ENCODE assay signal across 8 mouse cellular contexts in the genomic region with DNA sequence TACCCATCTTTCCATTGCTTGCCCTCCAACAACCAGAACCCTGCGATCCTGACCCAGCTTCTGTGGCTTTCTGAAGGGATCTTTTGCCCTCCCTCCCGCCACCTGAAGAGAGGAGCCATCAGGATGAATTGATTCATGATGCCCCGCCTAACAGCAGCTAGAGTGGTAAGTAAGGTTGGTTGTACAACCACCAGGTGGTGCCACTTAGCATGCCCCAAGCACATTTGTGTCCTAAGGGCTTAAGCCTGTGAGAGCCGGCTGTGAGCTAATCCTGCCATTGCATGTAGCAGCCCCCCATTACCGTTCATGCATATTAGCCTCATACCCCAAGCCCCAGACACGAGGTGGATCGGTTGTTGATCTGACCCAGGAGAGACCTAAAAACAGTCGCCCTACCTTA. TPM values are rescaled to one million over a fixed set of nuclear protein-coding genes. Genes with fewer than 3 reads are reported as not detected.
A peak's percentile ranks its signal among the peaks of the same experiment; 100 is the strongest.
DNase-seq lines count a peak whose midpoint lies in the region; ATAC-seq and TF ChIP-seq lines count a peak whose summit lies in the region.

No protein-coding gene starts in this region.

- peak overlapping the region; percentile 97; the same call in 1 of the 2 replicates for H3K4me2 ChIP-seq in forebrain, embryonic 12.5 days
- peak overlapping the region; percentile 87 for H3K4me2 ChIP-seq in intestine, embryonic 14.5 days (ENCODE audit: low read length)
- H3K4me2 ChIP-seq in liver, embryonic 16.5 days (ENCODE audit: low read depth, low read length) = peak overlapping the region; percentile 96
- 0 out of 2 replicates have a peak overlapping the region, but pooled peaks have one; percentile 94 for H3K4me2 ChIP-seq in neural tube, embryonic 14.5 days (ENCODE audit: low read depth, low read length)

- no peak for ATAC-seq in forebrain, embryonic 12.5 days (ENCODE audit: low FRiP score)
- no peak for ATAC-seq in intestine, embryonic 14.5 days (replicated peaks; ENCODE audit: low FRiP score, low TSS enrichment, low read depth)
- ATAC-seq in liver, embryonic 16.5 days (ENCODE audit: low read depth) = peak; percentile 25
- no peak for ATAC-seq in neural tube, embryonic 14.5 days (ENCODE audit: low read depth)

- 0 out of 2 replicates have a peak overlapping the region, but pooled peaks have one; percentile 3 for H3K27ac ChIP-seq in bone marrow macrophage, adult 2 months (ENCODE audit: insufficient read depth, low read depth, low read length)
- H3K27ac ChIP-seq in forebrain, embryonic 12.5 days = peak overlapping the region; percentile 88
- peak overlapping the region; percentile 92; the same call in 1 of the 2 replicates for H3K27ac ChIP-seq in intestine, embryonic 14.5 days (ENCODE audit: low read depth)
- H3K27ac ChIP-seq in liver, embryonic 16.5 days (ENCODE audit: low read length) = peak overlapping the region; percentile 98
- H3K27ac ChIP-seq in neural tube, embryonic 14.5 days (ENCODE audit: low read depth, low read length) = no peak overlapping the region

- H3K4me3 ChIP-seq in bone marrow macrophage, adult 2 months (ENCODE audit: insufficient read depth, low read length) = peak overlapping the region; percentile 90
- H3K4me3 ChIP-seq in forebrain, embryonic 12.5 days (replicated peaks) = no peak overlapping the region
- H3K4me3 ChIP-seq in intestine, embryonic 14.5 days (ENCODE audit: low read depth, low read length) = peak overlapping the region; percentile 81
- H3K4me3 ChIP-seq in liver, embryonic 16.5 days (ENCODE audit: low read depth, low read length) = peak overlapping the region; percentile 85
- H3K4me3 ChIP-seq in neural tube, embryonic 14.5 days (ENCODE audit: low read depth, low read length) = no peak overlapping the region

- 5% methylated on average over 8 of the region's 8 CpGs for WGBS in forebrain, embryonic 12.5 days
- 13% methylated on average over 8 of the region's 8 CpGs for WGBS in intestine, embryonic 14.5 days
- 6% methylated on average over 8 of the region's 8 CpGs for WGBS in liver, embryonic 16.5 days (ENCODE audit: insufficient replicate concordance)
- WGBS in neural tube, embryonic 14.5 days = 9% methylated on average over 8 of the region's 8 CpGs

- no peak for TF ChIP-seq CTCF in bone marrow macrophage, adult 2 months (IDR thresholded peaks at IDR 0.05; ENCODE audit: low read depth, low read length)

- H3K4me1 ChIP-seq in bone marrow macrophage, adult 2 months (ENCODE audit: control insufficient read depth, insufficient read depth, low read length) = peaks cover 17% of the 10 kb centered on the region
- H3K4me1 ChIP-seq in forebrain, embryonic 12.5 days = peaks cover 51% of the 10 kb centered on the region
- H3K4me1 ChIP-seq in intestine, embryonic 14.5 days (replicated peaks; ENCODE audit: control insufficient read depth, insufficient read depth, low read length) = peaks cover 22% of the 10 kb centered on the region
- H3K4me1 ChIP-seq in liver, embryonic 16.5 days (ENCODE audit: control insufficient read depth, low read depth, low read length) = peaks cover 46% of the 10 kb centered on the region
- peaks cover 18% of the 10 kb centered on the region for H3K4me1 ChIP-seq in neural tube, embryonic 14.5 days (ENCODE audit: control insufficient read depth, insufficient read depth, low read length)

- no peaks in the 10 kb centered on the region for H3K27me3 ChIP-seq in forebrain, embryonic 12.5 days
- no peaks in the 10 kb centered on the region for H3K27me3 ChIP-seq in intestine, embryonic 14.5 days (replicated peaks; ENCODE audit: control insufficient read depth, insufficient read depth, low read length)
- no peaks in the 10 kb centered on the region for H3K27me3 ChIP-seq in liver, embryonic 16.5 days (ENCODE audit: control insufficient read depth, insufficient read depth, low read depth, low read length)
- no peaks in the 10 kb centered on the region; the same call in 1 of the 2 replicates for H3K27me3 ChIP-seq in neural tube, embryonic 14.5 days (ENCODE audit: control insufficient read depth, insufficient read depth, low read length)

- no peak for TF ChIP-seq POLR2A in bone marrow macrophage, adult 2 months (IDR thresholded peaks at IDR 0.05; ENCODE audit: borderline replicate concordance, low read depth, low read length)

- H3K9me3 ChIP-seq in forebrain, embryonic 12.5 days = no peaks in the 10 kb centered on the region
- no peaks in the 10 kb centered on the region for H3K9me3 ChIP-seq in intestine, embryonic 14.5 days (ENCODE audit: control insufficient read depth, low read length)
- H3K9me3 ChIP-seq in liver, embryonic 16.5 days (replicated peaks; ENCODE audit: control insufficient read depth, low read length) = no peaks in the 10 kb centered on the region
- H3K9me3 ChIP-seq in neural tube, embryonic 14.5 days (ENCODE audit: control insufficient read depth, low read length) = no peaks in the 10 kb centered on the region

- peak; percentile 67 for DNase-seq in urinary bladder, postnatal 14 days (ENCODE audit: low spot score)
- no peak for DNase-seq in urinary bladder, postnatal 4 days (ENCODE audit: low spot score in 2 of 2)
- peak; percentile 71 for DNase-seq in intestine, embryonic 14.5 days (ENCODE audit: low spot score)
- DNase-seq in thymus, postnatal 4 days = peak; percentile 84

- H3K9ac ChIP-seq in forebrain, embryonic 12.5 days = no peak overlapping the region
- 0 out of 2 replicates have a peak overlapping the region, but pooled peaks have one; percentile 22 for H3K9ac ChIP-seq in intestine, embryonic 14.5 days (ENCODE audit: low read length)
- H3K9ac ChIP-seq in liver, embryonic 16.5 days (ENCODE audit: low read depth, low read length) = peak overlapping the region; percentile 60
- peak overlapping the region; percentile 22; the same call in 1 of the 2 replicates for H3K9ac ChIP-seq in neural tube, embryonic 14.5 days (replicated peaks; ENCODE audit: low read depth, low read length)

- H3K36me3 ChIP-seq in forebrain, embryonic 12.5 days (replicated peaks) = peaks cover 8% of the 10 kb centered on the region
- H3K36me3 ChIP-seq in intestine, embryonic 14.5 days (ENCODE audit: control insufficient read depth, insufficient read depth, low read length) = peaks cover 13% of the 10 kb centered on the region
- H3K36me3 ChIP-seq in liver, embryonic 16.5 days (ENCODE audit: control insufficient read depth, insufficient read depth) = peaks cover 5% of the 10 kb centered on the region; the same call in 1 of the 2 replicates
- H3K36me3 ChIP-seq in neural tube, embryonic 14.5 days (ENCODE audit: control insufficient read depth, insufficient read depth, low read length) = no peaks in the 10 kb centered on the region

RNA-seq across cellular contexts. Expression of a gene that starts 1.8 kb away (rescaled TPM):
- 7.7 and 9.3 TPM in 2 replicates for polyA plus RNA-seq in bone marrow macrophage, adult 2 months (2012; ENCODE audit: insufficient read depth, insufficient read length, missing spikeins)
- polyA plus RNA-seq in forebrain, embryonic 12.5 days (2016; fragmentation: Nextera tagmentation; extraction: Ambion mirVana) = 8.7 and 9.5 TPM in 2 replicates
- polyA plus RNA-seq in intestine, embryonic 14.5 days (2014; fragmentation: Nextera tagmentation; extraction: Ambion mirVana) = 9.7 and 12.1 TPM in 2 replicates
- 9.6 and 10.7 TPM in 2 replicates for polyA plus RNA-seq in liver, embryonic 16.5 days (2015; fragmentation: Nextera tagmentation; extraction: Ambion mirVana)
- 3.5 and 4.8 TPM in 2 replicates for polyA plus RNA-seq in neural tube, embryonic 14.5 days (2014; fragmentation: Nextera tagmentation; extraction: Ambion mirVana)

RNA-seq across cellular contexts. Expression of a gene that starts 11.2 kb away (rescaled TPM):
- polyA plus RNA-seq in bone marrow macrophage, adult 2 months (2012; ENCODE audit: insufficient read depth, insufficient read length, missing spikeins) = 63.2 and 67.3 TPM in 2 replicates
- 84.2 and 89.6 TPM in 2 replicates for polyA plus RNA-seq in forebrain, embryonic 12.5 days (2016; fragmentation: Nextera tagmentation; extraction: Ambion mirVana)
- 99.4 and 114 TPM in 2 replicates for polyA plus RNA-seq in intestine, embryonic 14.5 days (2014; fragmentation: Nextera tagmentation; extraction: Ambion mirVana)
- 31.4 and 35.9 TPM in 2 replicates for polyA plus RNA-seq in liver, embryonic 16.5 days (2015; fragmentation: Nextera tagmentation; extraction: Ambion mirVana)
- 144 and 155 TPM in 2 replicates for polyA plus RNA-seq in neural tube, embryonic 14.5 days (2014; fragmentation: Nextera tagmentation; extraction: Ambion mirVana)

RNA-seq across cellular contexts. Expression of a gene that starts 17.6 kb away (rescaled TPM):
- 28.9 and 29.8 TPM in 2 replicates for polyA plus RNA-seq in bone marrow macrophage, adult 2 months (2012; ENCODE audit: insufficient read depth, insufficient read length, missing spikeins)
- 31.0 and 36.0 TPM in 2 replicates for polyA plus RNA-seq in forebrain, embryonic 12.5 days (2016; fragmentation: Nextera tagmentation; extraction: Ambion mirVana)
- polyA plus RNA-seq in intestine, embryonic 14.5 days (2014; fragmentation: Nextera tagmentation; extraction: Ambion mirVana) = 28.9 and 31.5 TPM in 2 replicates
- 10.9 and 12.1 TPM in 2 replicates for polyA plus RNA-seq in liver, embryonic 16.5 days (2015; fragmentation: Nextera tagmentation; extraction: Ambion mirVana)
- polyA plus RNA-seq in neural tube, embryonic 14.5 days (2014; fragmentation: Nextera tagmentation; extraction: Ambion mirVana) = 30.6 and 30.7 TPM in 2 replicates

RNA-seq across cellular contexts. Expression of a gene that starts 23.8 kb away (rescaled TPM):
- polyA plus RNA-seq in bone marrow macrophage, adult 2 months (2012; ENCODE audit: insufficient read depth, insufficient read length, missing spikeins) = 29.3 and 35.4 TPM in 2 replicates
- 63.7 and 67.8 TPM in 2 replicates for polyA plus RNA-seq in forebrain, embryonic 12.5 days (2016; fragmentation: Nextera tagmentation; extraction: Ambion mirVana)
- 108 and 111 TPM in 2 replicates for polyA plus RNA-seq in intestine, embryonic 14.5 days (2014; fragmentation: Nextera tagmentation; extraction: Ambion mirVana)
- 35.3 and 38.3 TPM in 2 replicates for polyA plus RNA-seq in liver, embryonic 16.5 days (2015; fragmentation: Nextera tagmentation; extraction: Ambion mirVana)
- 71.6 and 72.4 TPM in 2 replicates for polyA plus RNA-seq in neural tube, embryonic 14.5 days (2014; fragmentation: Nextera tagmentation; extraction: Ambion mirVana)

RNA-seq across cellular contexts. Expression of a gene that starts 23.8 kb away (rescaled TPM):
- 2.2 and 3.2 TPM in 2 replicates for polyA plus RNA-seq in bone marrow macrophage, adult 2 months (2012; ENCODE audit: insufficient read depth, insufficient read length, missing spikeins)
- 5.3 and 6.0 TPM in 2 replicates for polyA plus RNA-seq in forebrain, embryonic 12.5 days (2016; fragmentation: Nextera tagmentation; extraction: Ambion mirVana)
- polyA plus RNA-seq in intestine, embryonic 14.5 days (2014; fragmentation: Nextera tagmentation; extraction: Ambion mirVana) = 9.2 and 10.1 TPM in 2 replicates
- polyA plus RNA-seq in liver, embryonic 16.5 days (2015; fragmentation: Nextera tagmentation; extraction: Ambion mirVana) = 3.2 and 3.7 TPM in 2 replicates
- polyA plus RNA-seq in neural tube, embryonic 14.5 days (2014; fragmentation: Nextera tagmentation; extraction: Ambion mirVana) = 5.5 and 6.7 TPM in 2 replicates

Comparison
In these comparisons a context has a peak if more than half of its experiments do, and no peak if none do; other contexts are left out.
1. DNase-seq: peak in urinary bladder, postnatal 14 days (single experiment), intestine, embryonic 14.5 days (single experiment) and thymus, postnatal 4 days (single experiment); none in urinary bladder, postnatal 4 days (0 of 2).
2. H3K4me3 ChIP-seq: peak in bone marrow macrophage, adult 2 months (single experiment), intestine, embryonic 14.5 days (single experiment) and liver, embryonic 16.5 days (single experiment); none in forebrain, embryonic 12.5 days (single experiment) and neural tube, embryonic 14.5 days (single experiment).
3. Peak in every context shown above with its lines, with median percentiles within 50 percentile points of each other: H3K4me2 ChIP-seq.